Mouse (Mus musculus) hindbrain, embryonic 12.5 days (tissue): Measurements from ENCODE around the gene Napa. TPM values are rescaled to one million over a fixed set of nuclear protein-coding genes. Genes with fewer than 3 reads are reported as not detected.
A peak's percentile ranks its signal among the peaks of the same experiment; 100 is the strongest.

Source experiments
- ATAC-seq: fragments of 200-750 bp; cut with Nextera tagmentation; 2 replicates; pipeline ENCODE4 v1.8.0; 2017; ENCODE audit warnings: moderate TSS enrichment; ENCODE audit not compliant: low FRiP score
- H3K27ac ChIP-seq: fragments of 300-500 bp; sonication (generic); 2 replicates; pipeline ENCODE4 v1.5.1; 2016; ENCODE audit warnings: mild to moderate bottlenecking
- H3K27me3 ChIP-seq: fragments of 300-500 bp; sonication (generic); 2 replicates; pipeline ENCODE4 v1.6.1; 2016; ENCODE audit warnings: mild to moderate bottlenecking
- H3K36me3 ChIP-seq: fragments of 300-500 bp; sonication (generic); 2 replicates; pipeline ENCODE4 v1.6.1; 2016; ENCODE audit warnings: mild to moderate bottlenecking
- H3K4me1 ChIP-seq: fragments of 300-500 bp; sonication (generic); 2 replicates; pipeline ENCODE4 v1.6.1; 2016
- H3K4me2 ChIP-seq: fragments of 300-500 bp; sonication (generic); replicated peaks from 2 replicates; pipeline ENCODE4 v1.6.1; 2016; ENCODE audit warnings: mild to moderate bottlenecking
- H3K4me3 ChIP-seq: fragments of 300-500 bp; sonication (generic); 2 replicates; pipeline ENCODE4 v1.5.1; 2016; ENCODE audit warnings: mild to moderate bottlenecking
- H3K9ac ChIP-seq: fragments of 300-500 bp; sonication (generic); 2 replicates; pipeline ENCODE4 v1.6.1; 2016; ENCODE audit warnings: mild to moderate bottlenecking, moderate library complexity
- H3K9me3 ChIP-seq: fragments of 300-500 bp; sonication (generic); replicated peaks from 2 replicates; pipeline ENCODE4 v1.6.1; 2016; ENCODE audit warnings: mild to moderate bottlenecking
- WGBS: fragments of 180-500 bp; shearing (Covaris S2); methylation state at CpG from one replicate; pipeline ENCODE4 v1.1.7; 2016; 5-methylcytosine and 5-hydroxymethylcytosine counted together
- polyA plus RNA-seq: library from polyadenylated mRNA; unstranded; fragments of >200 nt; fragmentation: Nextera tagmentation; extraction: Ambion mirVana; gene quantifications from 2 replicates; pipeline ENCODE4 v1.2.1, GENCODE M21; 2016

The Napa gene
- polyA plus RNA-seq, 1 experiment from 2014 or later, result 182 TPM

DNA sequence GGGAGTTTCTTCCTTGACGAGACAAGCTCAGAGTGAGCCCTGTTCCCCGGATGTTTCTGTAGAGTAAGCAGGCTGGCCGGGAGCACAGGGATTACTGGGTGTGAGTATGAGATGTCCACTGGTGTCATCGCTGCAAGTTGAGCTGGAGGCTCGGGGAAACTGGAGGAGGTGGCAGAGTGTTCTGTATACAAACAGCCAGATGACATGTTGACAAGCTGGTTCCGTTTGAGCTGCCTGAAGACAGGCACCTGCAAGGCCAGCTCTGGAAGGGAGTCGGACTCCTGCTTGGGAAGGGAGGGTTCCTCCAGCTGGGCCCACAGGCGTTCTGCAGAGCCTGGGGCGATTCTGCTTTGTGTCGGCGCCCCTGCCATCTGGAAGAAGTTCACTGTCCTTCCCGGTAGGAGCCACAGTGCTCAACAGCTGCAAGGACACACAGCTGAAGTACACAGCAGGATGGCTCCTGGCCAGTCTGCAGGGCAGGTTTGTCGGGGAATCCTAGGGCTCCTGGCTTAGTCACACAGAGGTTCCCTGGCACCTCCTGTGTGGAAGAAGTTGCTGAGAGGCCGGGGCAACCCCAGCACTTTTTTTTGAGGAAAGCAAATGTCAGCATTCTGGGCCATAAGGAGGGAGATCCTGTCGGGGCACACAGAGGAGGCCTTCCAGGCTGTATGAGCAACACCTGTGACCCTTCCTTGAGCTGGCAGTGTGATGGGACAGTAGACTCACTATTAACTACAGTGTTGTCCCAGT is 3.6 kb downstream of the Napa start:
- Histone ChIP-seq H3K9me3 (no peaks in the 10 kb centered on the region), H3K27me3 (no peaks in the 10 kb centered on the region), H3K9ac (0 out of 2 replicates have a peak overlapping the region, but pooled peaks have one; percentile 33), H3K4me2 (no peak overlapping the region), H3K27ac (no peak overlapping the region), H3K4me1 (peaks cover 46% of the 10 kb centered on the region), H3K4me3 (no peak overlapping the region), H3K36me3 (peaks cover 20% of the 10 kb centered on the region; the same call in 1 of the 2 replicates)
- ATAC-seq, result no peak
- WGBS, result 71% methylated on average over 15 of the region's 15 CpGs

DNA sequence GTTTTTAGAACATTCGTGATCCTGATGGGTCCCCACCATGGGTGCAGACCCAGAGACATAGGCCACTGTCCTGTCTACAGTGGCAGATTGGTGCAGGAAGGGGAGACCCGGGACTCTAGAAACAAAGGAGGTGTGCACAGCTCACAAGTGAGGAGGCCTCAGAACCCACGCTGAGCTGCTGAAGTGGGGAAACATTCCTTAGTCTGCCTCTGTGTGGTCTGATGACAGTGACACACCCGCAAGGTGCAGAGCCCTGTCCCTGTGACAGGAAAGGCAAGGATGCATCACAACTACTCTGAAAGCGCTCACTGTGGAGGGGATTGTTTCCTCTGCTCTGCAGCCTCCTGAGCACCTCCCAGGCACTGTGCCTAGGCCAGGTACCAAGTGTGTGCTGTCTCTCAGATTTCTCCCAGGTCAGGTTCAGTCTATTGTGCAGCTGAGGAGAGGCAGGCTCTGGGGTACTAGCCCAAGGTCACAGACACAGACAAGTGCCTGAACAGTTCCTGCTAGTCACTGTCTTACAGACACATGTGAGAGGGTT is 4.5 kb downstream of the Napa start:
- H3K27me3 ChIP-seq, result no peaks in the 10 kb centered on the region
- peaks cover 46% of the 10 kb centered on the region for H3K4me1 ChIP-seq
- H3K4me2 ChIP-seq, result no peak overlapping the region
- ATAC-seq, result no peak
- no peak overlapping the region for H3K4me3 ChIP-seq
- peaks cover 28% of the 10 kb centered on the region for H3K36me3 ChIP-seq
- peak overlapping the region; percentile 19; the same call in 1 of the 2 replicates for H3K9ac ChIP-seq
- no peaks in the 10 kb centered on the region for H3K9me3 ChIP-seq
- 85% methylated on average over 5 of the region's 5 CpGs for WGBS
- peak overlapping the region; percentile 73 for H3K27ac ChIP-seq

DNA sequence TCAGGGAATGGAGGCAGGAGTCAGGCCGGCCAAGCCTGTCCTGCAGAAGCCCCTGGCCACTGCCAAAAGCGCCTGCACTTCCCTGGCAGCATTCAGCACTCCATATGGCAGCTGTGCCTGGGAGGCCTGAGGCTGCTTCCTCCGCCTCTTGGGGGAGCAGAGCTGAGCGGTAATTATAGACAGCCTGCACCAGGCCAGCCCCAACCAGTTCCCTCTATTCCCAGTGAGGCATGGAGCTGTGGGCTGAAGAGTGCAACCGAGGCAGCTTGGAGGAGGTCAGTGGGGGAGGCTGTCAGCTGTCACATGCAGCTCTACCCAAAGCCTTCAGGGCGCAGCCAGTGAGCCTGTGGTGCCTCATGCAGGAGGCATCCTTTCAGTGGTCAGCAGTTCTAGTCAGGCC is 5.5 kb downstream of the Napa start:
- no peak overlapping the region for H3K4me2 ChIP-seq
- ATAC-seq, result peak; percentile 73
- H3K9me3 ChIP-seq, result no peaks in the 10 kb centered on the region
- peaks cover 46% of the 10 kb centered on the region for H3K4me1 ChIP-seq
- H3K27me3 ChIP-seq, result no peaks in the 10 kb centered on the region
- no peak overlapping the region for H3K4me3 ChIP-seq
- H3K27ac ChIP-seq, result peak overlapping the region; percentile 73
- peaks cover 38% of the 10 kb centered on the region for H3K36me3 ChIP-seq
- H3K9ac ChIP-seq, result 0 out of 2 replicates have a peak overlapping the region, but pooled peaks have one; percentile 19
- WGBS, result 59% methylated on average over 6 of the region's 6 CpGs

DNA sequence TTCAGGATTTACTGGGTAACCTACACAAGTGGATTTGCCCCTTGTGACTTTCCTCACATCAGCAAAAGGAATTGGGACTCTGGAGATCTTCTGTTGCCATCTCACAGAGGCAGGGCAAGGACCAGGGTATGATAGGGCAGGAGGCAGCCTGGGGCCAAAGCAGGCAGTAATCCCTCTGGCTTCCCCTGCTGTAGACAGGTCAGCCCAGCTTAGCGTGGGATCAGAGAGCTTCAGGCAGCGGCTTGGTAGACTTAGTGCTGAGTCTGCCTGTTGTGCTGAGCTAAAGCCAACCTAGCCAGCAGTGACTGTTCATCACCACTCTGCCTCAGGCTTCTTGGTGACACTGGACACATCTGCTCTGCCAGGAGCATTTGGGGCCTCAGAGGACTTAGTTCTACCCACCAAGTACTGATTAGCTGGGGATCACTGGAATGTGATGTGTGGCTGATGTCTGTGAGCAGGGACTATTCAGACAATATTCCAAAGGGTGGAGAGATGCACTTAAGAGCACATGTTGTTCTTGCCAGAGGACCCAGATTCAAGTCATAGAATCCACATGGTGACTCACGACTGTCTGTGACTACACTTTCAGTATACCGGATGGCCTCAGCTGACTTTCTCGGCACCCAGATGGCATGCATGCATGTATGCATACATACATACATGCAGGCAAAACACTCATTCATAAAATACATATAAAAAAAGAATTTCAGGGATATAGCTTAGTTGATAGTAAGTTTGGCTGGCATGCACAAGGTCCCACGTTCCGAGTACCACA is 6.5 kb downstream of the Napa start:
- peak overlapping the region; percentile 73 for H3K27ac ChIP-seq
- no peak for ATAC-seq
- peaks cover 48% of the 10 kb centered on the region for H3K36me3 ChIP-seq
- no peaks in the 10 kb centered on the region for H3K9me3 ChIP-seq
- H3K27me3 ChIP-seq, result no peaks in the 10 kb centered on the region
- H3K9ac ChIP-seq, result no peak overlapping the region
- no peak overlapping the region for H3K4me3 ChIP-seq
- peaks cover 35% of the 10 kb centered on the region for H3K4me1 ChIP-seq
- 92% methylated on average over 7 of the region's 7 CpGs for WGBS
- H3K4me2 ChIP-seq, result no peak overlapping the region

DNA sequence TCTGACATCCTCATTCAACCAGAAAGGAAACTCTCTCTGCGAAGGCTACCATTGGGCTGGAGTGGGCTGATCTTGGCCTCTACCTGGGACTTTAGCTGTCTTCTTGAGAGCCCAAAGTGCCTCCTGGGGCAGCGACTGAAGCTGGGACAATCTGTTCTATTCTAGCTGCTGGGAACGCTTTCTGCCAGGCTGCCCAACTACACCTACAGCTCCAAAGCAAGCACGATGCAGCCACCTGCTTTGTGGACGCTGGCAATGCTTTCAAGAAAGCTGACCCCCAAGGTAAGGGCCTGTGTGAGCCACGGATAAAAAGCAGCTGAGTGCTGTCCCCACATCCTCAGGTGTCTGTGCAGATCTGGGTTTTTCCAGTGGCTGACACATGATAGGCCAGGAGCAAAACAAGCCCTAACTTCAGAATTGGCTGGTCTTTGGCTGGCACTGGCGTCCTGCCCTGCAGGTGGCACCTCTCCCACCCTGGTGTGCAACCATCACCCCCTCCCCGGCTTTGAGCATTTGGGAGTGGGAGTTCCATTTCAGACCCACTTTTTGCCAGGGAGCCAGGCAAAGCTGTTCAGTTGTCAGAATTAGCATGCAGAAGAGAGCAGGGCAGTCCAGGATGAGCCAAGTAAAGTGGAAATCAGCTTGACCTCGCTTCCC is 10.8 kb downstream of the Napa start:
- ATAC-seq, result no peak
- H3K4me2 ChIP-seq, result no peak overlapping the region
- WGBS, result 93% methylated on average over 9 of the region's 9 CpGs
- no peaks in the 10 kb centered on the region for H3K27me3 ChIP-seq
- H3K27ac ChIP-seq, result no peak overlapping the region
- no peak overlapping the region for H3K9ac ChIP-seq
- peaks cover 76% of the 10 kb centered on the region for H3K36me3 ChIP-seq
- peaks cover 9% of the 10 kb centered on the region for H3K4me1 ChIP-seq
- no peak overlapping the region for H3K4me3 ChIP-seq
- no peaks in the 10 kb centered on the region for H3K9me3 ChIP-seq

DNA sequence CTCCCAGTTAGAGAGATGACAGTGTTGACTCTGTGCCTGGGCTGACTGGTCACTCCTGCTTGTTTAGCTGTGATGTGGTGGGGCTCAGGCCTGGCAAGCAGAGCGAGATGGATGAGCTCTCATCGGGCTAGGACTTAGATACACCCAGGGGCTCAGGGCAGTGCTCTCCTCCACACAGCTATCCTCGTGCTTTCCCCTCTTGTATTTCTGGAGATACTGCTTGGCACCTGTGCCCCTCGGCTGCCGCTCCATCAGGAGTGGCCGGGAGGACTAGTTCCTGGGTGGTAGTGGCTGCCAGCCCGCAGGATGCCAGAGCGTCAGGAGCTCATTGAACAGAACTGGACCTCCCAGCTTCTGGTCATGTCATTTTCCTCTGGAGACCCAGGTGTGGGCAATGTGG is 11.9 kb downstream of the Napa start:
- Histone ChIP-seq H3K9ac (no peak overlapping the region), H3K4me1 (no peaks in the 10 kb centered on the region), H3K27ac (no peak overlapping the region), H3K9me3 (no peaks in the 10 kb centered on the region), H3K4me3 (no peak overlapping the region), H3K27me3 (no peaks in the 10 kb centered on the region), H3K36me3 (peaks cover 82% of the 10 kb centered on the region), H3K4me2 (no peak overlapping the region)
- WGBS, result 92% methylated on average over 8 of the region's 8 CpGs
- ATAC-seq, result no peak

DNA sequence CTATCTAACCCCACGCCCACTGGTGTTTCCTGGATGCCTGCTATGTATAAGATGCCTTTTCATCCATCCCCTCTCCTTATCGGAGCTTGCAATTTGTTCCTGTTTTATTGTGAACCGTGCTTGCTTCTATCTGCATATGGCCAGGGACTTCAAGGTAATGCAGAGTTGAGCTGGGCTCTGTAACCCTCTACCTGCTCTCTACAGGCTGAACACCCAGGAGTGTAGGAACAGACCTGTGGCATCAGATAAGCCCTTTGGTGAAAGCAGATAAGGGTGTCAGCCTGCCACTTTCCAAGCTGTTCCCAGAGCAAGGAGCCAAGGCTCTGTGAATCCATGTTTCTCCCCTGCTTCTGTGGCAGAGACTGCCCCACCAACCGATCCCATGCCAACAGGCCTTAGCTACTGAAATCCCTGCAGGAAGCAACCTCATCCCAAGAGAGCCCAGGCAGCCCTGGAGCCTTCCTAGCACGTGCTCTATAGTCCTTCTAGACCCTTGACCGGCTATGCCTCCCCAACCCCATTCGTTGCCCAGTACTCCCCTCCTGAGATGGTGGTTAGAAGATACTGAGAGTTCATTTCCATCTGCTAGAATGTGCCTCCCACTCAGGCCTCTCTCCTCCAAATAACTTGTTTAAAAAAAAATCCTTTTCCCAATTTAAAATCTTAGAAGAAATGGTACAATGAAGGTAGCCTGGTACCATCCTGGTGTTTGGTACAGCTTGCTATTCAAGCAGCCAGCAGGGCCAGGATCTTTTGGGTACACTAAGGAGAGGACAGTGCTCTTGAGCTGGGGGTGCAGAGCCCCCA is 13.2 kb downstream of the Napa start:
- Histone ChIP-seq H3K9me3 (no peaks in the 10 kb centered on the region), H3K4me3 (no peak overlapping the region), H3K27ac (no peak overlapping the region), H3K36me3 (peaks cover 95% of the 10 kb centered on the region), H3K9ac (no peak overlapping the region), H3K4me2 (no peak overlapping the region), H3K4me1 (no peaks in the 10 kb centered on the region), H3K27me3 (no peaks in the 10 kb centered on the region)
- WGBS, result 94% methylated on average over 7 of the region's 7 CpGs
- no peak for ATAC-seq

DNA sequence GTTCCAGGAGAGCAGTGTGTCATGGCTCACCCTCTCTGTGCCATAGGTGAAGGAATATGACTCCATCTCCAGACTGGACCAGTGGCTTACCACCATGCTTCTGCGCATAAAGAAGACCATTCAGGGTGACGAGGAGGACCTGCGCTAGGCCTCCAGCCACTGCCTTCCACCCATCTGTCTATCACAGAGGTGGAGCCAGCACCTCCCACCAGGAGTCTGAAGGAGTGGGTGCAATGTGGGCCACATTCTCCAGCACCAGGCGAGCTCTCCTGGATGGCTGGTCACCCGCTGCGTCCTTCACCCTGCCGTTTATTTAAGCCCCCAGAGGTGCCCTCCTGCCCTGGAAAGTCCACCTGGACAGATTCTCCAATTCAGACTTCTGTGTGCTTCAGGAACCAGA is 18.2 kb downstream of the Napa start:
- Histone ChIP-seq H3K36me3 (peaks cover 63% of the 10 kb centered on the region), H3K4me2 (no peak overlapping the region), H3K9ac (no peak overlapping the region), H3K4me3 (no peak overlapping the region), H3K27me3 (no peaks in the 10 kb centered on the region), H3K4me1 (peaks cover 13% of the 10 kb centered on the region), H3K27ac (no peak overlapping the region), H3K9me3 (no peaks in the 10 kb centered on the region)
- no peak for ATAC-seq
- 94% methylated on average over 7 of the region's 7 CpGs for WGBS

DNA sequence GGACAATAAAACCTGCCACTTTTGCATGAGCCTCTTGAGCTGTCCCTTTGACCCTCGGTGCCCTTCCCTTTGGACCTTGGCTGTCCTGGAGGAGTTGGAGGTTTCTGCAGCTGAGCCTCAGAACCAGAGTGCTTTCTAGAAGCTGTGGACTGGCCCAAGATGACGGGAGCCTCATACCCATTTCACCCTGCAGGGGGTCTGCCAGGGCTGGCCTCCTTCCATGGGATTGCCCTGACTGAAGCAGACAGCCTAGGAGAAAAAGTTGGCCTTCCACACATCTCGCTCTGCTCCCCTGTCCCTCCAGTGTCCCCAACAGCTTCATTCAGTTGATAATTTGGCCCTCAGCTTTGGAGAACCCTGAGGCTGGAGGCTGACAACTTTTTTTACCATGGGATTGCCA is 18.8 kb downstream of the Napa start:
- Histone ChIP-seq H3K4me3 (no peak overlapping the region), H3K9ac (no peak overlapping the region), H3K27me3 (no peaks in the 10 kb centered on the region), H3K36me3 (peaks cover 56% of the 10 kb centered on the region), H3K9me3 (no peaks in the 10 kb centered on the region), H3K4me1 (peaks cover 13% of the 10 kb centered on the region), H3K27ac (no peak overlapping the region), H3K4me2 (no peak overlapping the region)
- no peak for ATAC-seq
- 78% methylated on average over 3 of the region's 3 CpGs for WGBS

DNA sequence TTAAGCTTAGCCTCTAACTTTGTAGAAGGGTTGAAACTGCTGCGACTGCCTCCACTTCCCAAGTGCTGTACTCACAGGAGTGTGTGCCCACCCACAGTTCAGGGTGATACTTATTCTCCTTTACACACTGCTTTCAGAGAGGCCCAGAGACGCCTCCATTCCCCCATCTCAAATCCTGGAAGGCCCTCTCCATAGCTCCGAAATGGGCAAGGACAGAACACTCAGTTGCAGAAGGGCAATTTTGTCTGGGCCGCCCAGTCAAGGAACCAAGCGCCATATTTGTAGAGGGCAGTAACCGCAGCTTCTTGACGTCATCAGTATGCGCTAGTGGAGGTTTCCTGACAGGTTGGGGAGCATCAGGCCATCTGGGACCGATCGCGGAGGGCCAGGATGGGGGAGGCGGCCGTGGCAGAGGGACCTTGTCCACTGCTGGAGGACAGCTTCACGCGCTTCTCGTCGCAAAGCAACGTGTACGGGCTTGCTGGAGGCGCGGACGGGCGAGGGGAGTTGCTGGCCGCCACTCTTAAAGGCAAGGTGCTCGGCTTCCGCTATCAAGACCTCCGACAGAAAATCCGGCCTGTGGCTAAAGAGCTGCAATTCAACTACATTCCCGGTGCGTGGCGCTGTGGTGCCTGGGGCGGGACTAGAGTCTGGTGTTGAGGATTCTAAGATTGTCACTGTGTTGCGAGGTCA is 21.5 kb downstream of the Napa start, which contains the start of gene Kptn:
TSS of gene Kptn (plus strand) at position 327 of the 693 bp plus-strand sequence.
- Histone ChIP-seq H3K4me3 (peak within 1 kb of the TSS; percentile 72), H3K27ac (peak within 1 kb of the TSS; percentile 91), H3K4me1 (peaks cover 13% of the 10 kb centered on the region), H3K4me2 (peak within 1 kb of the TSS; percentile 54), H3K9me3 (no peaks in the 10 kb centered on the region), H3K36me3 (peaks cover 30% of the 10 kb centered on the region), H3K27me3 (no peaks in the 10 kb centered on the region), H3K9ac (peak within 1 kb of the TSS; percentile 77)
- WGBS, result 2% methylated on average over 33 of the region's 33 CpGs
- peak; percentile 90 for ATAC-seq

DNA sequence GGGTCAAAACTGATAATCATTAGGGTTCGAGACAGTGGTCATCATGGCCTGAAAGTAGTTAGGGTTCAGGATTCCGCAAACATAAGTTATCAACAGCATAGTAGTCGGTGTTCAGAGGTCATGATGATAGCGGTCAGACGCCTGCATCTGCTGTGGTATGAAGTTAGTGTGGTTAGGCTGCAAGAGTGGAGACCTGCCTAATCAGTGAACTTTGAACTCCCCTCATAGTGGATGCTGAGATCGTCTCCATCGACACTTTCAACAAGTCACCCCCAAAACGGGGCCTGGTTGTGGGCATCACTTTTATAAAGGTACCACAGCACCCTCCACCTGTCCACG is 22.0 kb downstream of the Napa start:
- Histone ChIP-seq H3K4me2 (peak overlapping the region; percentile 54), H3K4me1 (peaks cover 13% of the 10 kb centered on the region), H3K9me3 (no peaks in the 10 kb centered on the region), H3K27me3 (no peaks in the 10 kb centered on the region), H3K9ac (peak overlapping the region; percentile 77; the same call in 1 of the 2 replicates), H3K27ac (no peak overlapping the region), H3K36me3 (peaks cover 26% of the 10 kb centered on the region), H3K4me3 (peak overlapping the region; percentile 72)
- 56% methylated on average over 9 of the region's 9 CpGs for WGBS
- ATAC-seq, result no peak; the same call in none of the 2 replicates
